In the genomic region with DNA sequence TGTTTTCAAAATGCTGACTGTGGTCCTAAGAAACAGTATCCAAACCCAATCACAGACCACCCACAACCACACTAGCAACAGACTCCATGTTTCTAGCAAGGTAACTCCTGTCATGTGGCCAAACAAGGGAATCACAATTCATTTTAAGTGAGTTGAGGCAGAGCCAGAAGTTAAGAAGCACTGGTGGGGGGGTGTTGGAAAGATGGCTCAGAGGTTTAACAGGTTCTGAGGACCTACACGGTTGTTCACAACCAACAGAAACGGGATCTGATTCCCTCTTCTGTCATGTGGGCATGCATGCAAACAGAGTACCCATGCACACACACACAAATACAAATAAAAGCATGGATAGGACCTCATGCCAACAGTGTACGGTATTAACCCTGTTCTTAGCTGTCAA, we compare ENCODE assay signal across 8 mouse cellular contexts. TPM values are rescaled to one million over a fixed set of nuclear protein-coding genes. Genes with fewer than 3 reads are reported as not detected.
DNase-seq lines count a peak whose midpoint lies in the region; ATAC-seq and TF ChIP-seq lines count a peak whose summit lies in the region.

No protein-coding gene starts in this region.

- no peak for TF ChIP-seq POLR2A in small intestine, adult 2 months (IDR thresholded peaks at IDR 0.05; ENCODE audit: low read depth, low read length)

- peak overlapping the region; percentile 95 for H3K4me3 ChIP-seq in lung, embryonic 15.5 days
- peak overlapping the region; percentile 99 for H3K4me3 ChIP-seq in embryonic facial prominence, embryonic 13.5 days
- H3K4me3 ChIP-seq in limb, embryonic 10.5 days = peak overlapping the region; percentile 92
- H3K4me3 ChIP-seq in small intestine, adult 2 months (ENCODE audit: low read depth, low read length) = peak overlapping the region; percentile 91

- DNase-seq in lung, postnatal 4 days = no peak
- DNase-seq in limb, embryonic 10.5 days (ENCODE audit: low spot score) = no peak
- no peak for DNase-seq in urinary bladder, adult 2 months (ENCODE audit: low spot score)
- no peak for DNase-seq in cerebellum, adult 9-11 months
- no peak for DNase-seq in testis, postnatal 10 days (ENCODE audit: low spot score)

- peaks cover 46% of the 10 kb centered on the region for H3K36me3 ChIP-seq in lung, embryonic 15.5 days
- H3K36me3 ChIP-seq in embryonic facial prominence, embryonic 13.5 days = peaks cover 52% of the 10 kb centered on the region
- peaks cover 53% of the 10 kb centered on the region for H3K36me3 ChIP-seq in limb, embryonic 10.5 days
- H3K36me3 ChIP-seq in small intestine, adult 2 months (ENCODE audit: control insufficient read depth, insufficient read depth, low read length) = peaks cover 33% of the 10 kb centered on the region

- peak overlapping the region; percentile 99 for H3K9ac ChIP-seq in lung, embryonic 15.5 days
- H3K9ac ChIP-seq in embryonic facial prominence, embryonic 13.5 days = peak overlapping the region; percentile 100

- no peak for ATAC-seq in lung, embryonic 15.5 days (ENCODE audit: borderline replicate concordance, extremely low read depth, low FRiP score, low TSS enrichment)
- no peak for ATAC-seq in embryonic facial prominence, embryonic 13.5 days (ENCODE audit: insufficient number of reproducible peaks, insufficient read depth, low FRiP score, low TSS enrichment, low read depth)

- no peaks in the 10 kb centered on the region for H3K27me3 ChIP-seq in lung, embryonic 15.5 days
- H3K27me3 ChIP-seq in embryonic facial prominence, embryonic 13.5 days = no peaks in the 10 kb centered on the region
- H3K27me3 ChIP-seq in limb, embryonic 10.5 days (ENCODE audit: low read depth, poor library complexity, severe bottlenecking) = no peaks in the 10 kb centered on the region
- no peaks in the 10 kb centered on the region for H3K27me3 ChIP-seq in small intestine, adult 2 months (ENCODE audit: control insufficient read depth, insufficient read depth, low read length)

- no peaks in the 10 kb centered on the region for H3K9me3 ChIP-seq in lung, embryonic 15.5 days
- no peaks in the 10 kb centered on the region for H3K9me3 ChIP-seq in embryonic facial prominence, embryonic 13.5 days
- H3K9me3 ChIP-seq in limb, embryonic 10.5 days (replicated peaks) = no peaks in the 10 kb centered on the region

- peaks cover 21% of the 10 kb centered on the region for H3K4me1 ChIP-seq in lung, embryonic 15.5 days
- H3K4me1 ChIP-seq in embryonic facial prominence, embryonic 13.5 days = peaks cover 28% of the 10 kb centered on the region
- H3K4me1 ChIP-seq in limb, embryonic 10.5 days = peaks cover 32% of the 10 kb centered on the region
- H3K4me1 ChIP-seq in small intestine, adult 2 months (ENCODE audit: control insufficient read depth, insufficient read depth, insufficient read length, low read length) = peaks cover 4% of the 10 kb centered on the region

- H3K4me2 ChIP-seq in lung, embryonic 15.5 days = peak overlapping the region; percentile 73
- peak overlapping the region; percentile 92 for H3K4me2 ChIP-seq in embryonic facial prominence, embryonic 13.5 days

- WGBS in lung, embryonic 15.5 days = 1% methylated on average over 3 of the region's 3 CpGs
- WGBS in embryonic facial prominence, embryonic 13.5 days = 0% methylated on average over 3 of the region's 3 CpGs
- WGBS in limb, embryonic 10.5 days = 9% methylated on average over 3 of the region's 3 CpGs
- WGBS in small intestine, adult 2 months = 1% methylated on average over 3 of the region's 3 CpGs

- TF ChIP-seq CTCF in small intestine, adult 2 months (IDR thresholded peaks at IDR 0.05; ENCODE audit: extremely low read depth, insufficient read length, insufficient replicate concordance, low read depth, low read length) = no peak

- H3K27ac ChIP-seq in lung, embryonic 15.5 days = no peak overlapping the region
- no peak overlapping the region for H3K27ac ChIP-seq in embryonic facial prominence, embryonic 13.5 days
- peak overlapping the region; percentile 98 for H3K27ac ChIP-seq in limb, embryonic 10.5 days
- no peak overlapping the region for H3K27ac ChIP-seq in small intestine, adult 2 months (ENCODE audit: insufficient read depth, low read depth, low read length)

RNA-seq across cellular contexts. Expression of gene Rpl11, which starts 1.2 kb away (rescaled TPM):
- 476 and 482 TPM in 2 replicates for polyA plus RNA-seq in lung, embryonic 15.5 days (2015; fragmentation: Nextera tagmentation; extraction: Ambion mirVana)
- 447 and 551 TPM in 2 replicates for polyA plus RNA-seq in embryonic facial prominence, embryonic 13.5 days (2015; fragmentation: Nextera tagmentation; extraction: Ambion mirVana)
- 510 and 589 TPM in 2 replicates for polyA plus RNA-seq in limb, embryonic 10.5 days (2016; fragmentation: Nextera tagmentation; extraction: Ambion mirVana)
- polyA plus RNA-seq in small intestine, adult 2 months (2012; rRNA removed) = 176 and 224 TPM in 2 replicates
- polyA plus RNA-seq in urinary bladder, adult 2 months (2012; rRNA removed) = 979 and 1,127 TPM in 2 replicates

RNA-seq across cellular contexts. Expression of gene Eloa, which starts 30.5 kb away (rescaled TPM):
- 36.1 and 38.3 TPM in 2 replicates for polyA plus RNA-seq in lung, embryonic 15.5 days (2015; fragmentation: Nextera tagmentation; extraction: Ambion mirVana)
- polyA plus RNA-seq in embryonic facial prominence, embryonic 13.5 days (2015; fragmentation: Nextera tagmentation; extraction: Ambion mirVana) = 42.5 and 43.0 TPM in 2 replicates
- polyA plus RNA-seq in limb, embryonic 10.5 days (2016; fragmentation: Nextera tagmentation; extraction: Ambion mirVana) = 33.2 and 38.9 TPM in 2 replicates
- 3.6 and 6.2 TPM in 2 replicates for polyA plus RNA-seq in small intestine, adult 2 months (2012; rRNA removed)
- 25.2 and 28.1 TPM in 2 replicates for polyA plus RNA-seq in urinary bladder, adult 2 months (2012; rRNA removed)
